Mouse (Mus musculus): ENCODE measurements at regions not wholly inside any gene's neighbourhood (a gene's known extent, or its start where the extent isn't known, plus 50 kb on each side); places are given as distances from the start of the nearest gene placed in this dataset.

DNA sequence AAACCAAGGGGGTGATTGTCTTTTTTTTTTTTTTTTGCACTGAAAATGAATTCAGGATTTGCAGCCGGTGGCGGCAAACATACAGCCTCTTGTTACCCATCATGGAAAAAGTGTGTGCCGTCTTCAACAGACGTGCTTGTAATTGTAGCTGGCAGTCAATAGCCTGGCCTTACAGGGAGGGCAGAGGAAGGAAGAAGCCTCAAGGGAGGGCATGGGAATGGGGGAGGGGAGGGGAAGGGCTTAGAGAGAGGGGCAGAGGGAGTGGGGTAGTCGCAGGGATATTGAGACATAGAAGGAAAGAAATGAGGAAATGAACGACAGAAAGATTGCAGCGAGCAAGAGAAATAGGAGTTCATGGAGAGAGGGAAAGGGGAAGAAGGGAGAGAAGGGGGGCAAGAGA lies 137.4 kb upstream of the Zc3h12a start:
- DNase-seq, result no peak

DNA sequence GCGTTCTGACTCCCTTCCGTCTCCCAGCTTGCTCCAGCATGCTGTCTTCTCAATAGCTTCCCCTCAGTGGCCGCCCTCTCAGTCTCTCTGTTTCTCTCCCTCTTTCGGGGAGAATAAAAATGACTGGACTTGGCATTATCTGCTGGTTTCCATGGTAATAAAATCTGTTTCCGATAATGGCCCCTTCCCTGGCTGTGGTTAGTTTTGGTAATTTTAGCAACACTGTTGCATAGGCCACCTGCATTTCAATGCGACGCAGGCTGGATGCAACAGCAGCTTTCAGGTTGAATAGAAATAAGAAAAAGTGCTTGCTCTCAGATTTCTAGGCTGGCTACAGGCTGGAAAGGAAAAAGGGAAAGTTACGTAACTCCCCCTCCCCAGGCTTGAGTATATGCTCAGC lies 133.9 kb upstream of the Zc3h12a start:
- no peak for DNase-seq

DNA sequence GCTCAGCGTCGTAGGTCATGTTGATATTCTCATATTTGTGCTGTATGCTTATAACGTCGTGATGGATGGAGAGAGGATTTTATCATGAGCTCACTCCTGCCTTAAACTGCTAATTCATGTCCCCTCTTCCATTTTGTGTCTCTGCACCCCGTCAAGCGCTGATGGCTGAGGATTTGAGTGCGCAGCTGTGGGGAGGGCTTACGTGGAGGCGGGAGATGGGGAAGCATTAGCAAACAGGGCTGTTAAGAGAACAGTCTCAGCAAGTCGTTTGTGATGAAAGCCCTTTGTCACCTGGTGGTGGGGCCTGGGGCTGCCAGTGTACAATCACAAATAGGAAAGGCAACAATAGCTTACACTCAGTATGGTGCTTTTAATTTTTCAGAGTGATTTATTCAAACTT lies 131.7 kb upstream of the Zc3h12a start:
- DNase-seq, result no peak

DNA sequence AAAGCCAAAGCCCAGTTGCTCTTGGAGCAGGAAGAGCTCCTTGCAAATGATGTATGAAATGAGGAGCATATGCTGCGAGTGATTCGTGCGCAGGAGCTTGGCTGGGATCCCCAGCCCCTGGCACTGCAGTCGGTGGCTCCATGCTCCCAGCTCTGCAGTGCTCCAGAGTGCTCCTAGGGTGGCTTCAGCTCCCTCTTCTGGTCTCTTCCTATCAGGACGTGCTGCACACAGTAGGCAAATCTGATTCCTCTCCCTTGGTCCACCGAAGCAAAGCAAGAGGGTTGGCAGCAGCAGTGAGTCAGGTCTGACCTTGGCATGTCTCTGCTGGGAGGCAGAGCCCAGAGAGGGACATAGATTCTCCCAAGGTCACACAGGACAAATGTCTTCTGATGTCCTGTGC lies 130.3 kb upstream of the Zc3h12a start:
- DNase-seq, result peak; percentile 32

DNA sequence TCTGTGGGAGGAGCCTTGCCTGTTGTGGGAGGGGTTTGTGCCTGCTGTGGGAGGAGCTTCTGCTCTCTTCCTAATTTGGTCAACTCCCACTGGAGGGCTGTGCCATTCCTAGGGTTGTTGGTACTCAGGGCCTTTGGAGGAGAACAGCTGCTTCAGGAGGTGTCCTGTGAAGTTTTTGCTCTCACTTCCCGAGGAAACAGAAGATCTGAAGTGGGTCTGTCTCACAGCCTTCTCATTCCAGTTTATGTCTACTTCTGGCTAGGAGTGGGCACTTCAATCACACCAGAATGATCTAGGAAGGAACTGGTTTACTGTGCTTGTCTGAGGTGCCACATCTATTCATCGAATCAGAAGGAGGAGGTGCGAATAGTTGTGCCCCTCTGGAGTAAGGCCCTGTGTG lies 125.5 kb upstream of the Zc3h12a start:
- no peak for DNase-seq

DNA sequence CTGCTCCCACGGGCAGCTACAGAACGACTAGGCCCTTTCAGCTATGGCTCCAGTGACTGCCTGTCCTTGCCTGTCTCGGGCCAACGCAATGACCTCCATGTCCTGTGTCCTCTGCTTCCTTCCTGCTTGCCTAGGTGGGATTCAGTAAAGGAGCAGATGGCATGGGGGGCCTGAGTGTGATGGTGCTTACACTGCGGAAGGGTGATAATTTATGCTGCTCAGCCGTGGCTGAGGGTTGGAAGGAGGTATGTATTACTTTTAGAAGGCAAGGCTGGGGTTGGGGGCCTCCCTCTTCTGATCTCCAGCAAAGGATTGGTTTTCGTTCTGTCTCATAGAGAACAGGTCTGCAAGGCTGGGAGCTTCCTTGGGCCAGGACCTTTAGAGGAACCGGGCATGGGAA lies 124.6 kb upstream of the Zc3h12a start:
- DNase-seq, result no peak

DNA sequence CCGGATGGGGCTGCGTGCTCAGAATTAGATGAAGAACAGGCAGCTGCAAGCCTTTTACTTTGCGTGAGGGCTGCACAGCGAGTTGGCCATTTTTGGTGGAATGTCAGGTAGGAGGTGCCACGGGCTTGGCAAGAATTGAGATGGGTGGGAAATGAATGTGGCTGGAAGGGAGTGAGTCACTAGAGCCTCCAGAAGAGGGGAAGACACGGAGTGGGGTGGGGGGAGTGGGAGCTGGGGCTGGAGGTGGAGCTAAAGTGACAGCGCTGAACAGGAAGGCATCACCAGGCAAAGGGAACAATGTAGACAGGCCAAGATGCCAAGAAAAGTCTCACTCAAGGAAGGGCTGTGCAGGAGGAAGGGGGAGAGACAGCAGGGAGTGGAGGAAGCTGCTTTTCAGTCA lies 121.4 kb upstream of the Zc3h12a start:
- no peak for DNase-seq

DNA sequence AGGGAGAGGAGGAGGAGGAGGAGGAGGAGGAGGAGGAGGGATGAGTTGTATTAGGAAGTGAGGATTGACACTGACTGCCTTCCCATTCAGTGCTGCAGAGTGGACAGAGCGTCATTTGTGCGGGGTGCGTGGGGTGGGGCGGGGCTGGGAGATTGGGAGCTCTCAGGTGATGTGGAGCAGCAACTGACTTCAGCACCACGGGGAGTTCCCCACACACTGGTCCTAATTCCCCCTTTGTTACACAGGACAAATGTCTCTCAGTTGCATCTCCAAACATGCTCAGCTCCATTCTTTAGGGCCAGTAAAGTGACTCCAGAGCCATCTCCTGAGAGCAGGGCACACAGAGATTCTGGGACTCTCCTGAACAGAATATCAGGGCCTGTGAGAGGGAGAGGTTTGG lies 118.5 kb upstream of the Zc3h12a start:
- DNase-seq, result no peak

DNA sequence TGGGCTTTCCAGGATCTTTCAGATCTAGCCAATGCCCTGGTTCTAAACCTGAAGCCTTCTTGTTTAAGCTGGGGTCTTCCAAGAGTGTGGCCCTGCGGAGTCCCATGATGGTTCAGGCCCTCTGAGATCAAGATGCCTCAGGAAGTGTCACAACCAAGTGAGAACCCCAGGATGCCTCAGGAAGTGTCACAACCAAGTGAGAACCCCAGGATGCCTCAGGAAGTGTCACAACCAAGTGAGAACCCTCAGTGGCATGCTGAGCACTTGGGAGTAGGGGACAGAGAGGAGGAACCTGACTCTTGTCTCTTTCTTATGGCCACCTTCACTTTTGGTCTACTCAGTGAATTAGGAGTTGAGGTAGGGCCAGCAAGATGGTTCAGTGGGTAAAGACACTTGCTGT lies 114.9 kb upstream of the Zc3h12a start:
- DNase-seq, result no peak

DNA sequence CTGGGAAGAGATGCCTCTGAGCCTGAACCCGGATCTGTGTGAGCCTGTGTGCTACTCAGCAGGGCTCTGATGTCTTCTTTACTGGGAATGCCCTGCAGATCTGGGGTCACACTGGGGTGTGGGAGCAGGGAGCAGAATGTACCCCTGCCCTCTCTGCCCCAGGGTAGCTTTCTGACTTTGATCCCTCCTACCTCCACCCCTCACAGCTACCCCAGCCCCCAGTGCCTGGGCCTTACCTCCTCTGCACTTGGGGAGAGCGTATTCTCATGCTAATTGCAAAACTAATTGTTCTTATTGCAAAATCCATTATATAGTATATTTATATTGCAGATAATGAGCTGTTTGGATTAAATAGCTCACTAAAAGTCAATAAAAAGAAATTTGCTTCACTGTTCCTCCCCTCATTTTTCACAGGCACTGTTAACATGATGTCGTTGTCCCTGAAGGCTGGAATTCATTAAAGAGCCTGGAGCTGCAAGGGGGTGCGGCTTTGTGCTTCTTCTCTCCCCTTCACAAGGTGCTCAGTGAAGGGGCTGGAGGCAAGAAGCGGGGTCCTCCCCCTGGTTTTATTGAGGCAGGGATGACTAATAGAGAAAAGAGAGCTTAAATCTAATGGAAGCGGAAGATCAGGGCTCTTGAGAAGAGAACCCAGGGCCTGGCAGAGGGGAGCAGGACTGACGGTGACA lies 114.1 kb upstream of the Zc3h12a start:
- no peak for DNase-seq

DNA sequence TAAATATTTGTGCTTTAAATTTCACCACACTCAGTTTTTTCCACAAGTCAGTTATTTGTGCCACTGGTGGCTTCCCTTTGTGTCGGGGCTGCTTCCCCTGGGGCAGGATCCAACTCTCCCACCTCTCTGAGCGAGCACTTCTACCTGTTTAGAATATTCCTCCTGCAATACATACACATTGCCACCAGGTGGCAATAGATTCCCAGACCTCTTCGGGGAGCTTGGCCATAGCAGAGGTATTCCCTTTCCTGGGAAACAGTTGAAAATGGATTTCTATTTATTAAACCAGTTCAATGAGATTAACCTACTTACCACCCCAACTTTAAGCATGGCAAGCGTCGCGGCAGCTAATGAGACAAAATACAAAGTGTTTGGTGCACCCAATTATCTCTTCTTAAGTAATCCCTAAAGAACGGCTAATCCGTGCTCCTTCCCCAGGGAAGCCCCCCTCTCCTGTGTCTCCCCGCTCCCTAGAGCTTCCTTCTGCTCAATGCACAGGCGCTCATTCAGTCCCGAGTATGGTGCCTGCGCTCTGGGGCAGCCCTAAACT lies 104.1 kb upstream of the Zc3h12a start:
- DNase-seq, result peak; percentile 20

DNA sequence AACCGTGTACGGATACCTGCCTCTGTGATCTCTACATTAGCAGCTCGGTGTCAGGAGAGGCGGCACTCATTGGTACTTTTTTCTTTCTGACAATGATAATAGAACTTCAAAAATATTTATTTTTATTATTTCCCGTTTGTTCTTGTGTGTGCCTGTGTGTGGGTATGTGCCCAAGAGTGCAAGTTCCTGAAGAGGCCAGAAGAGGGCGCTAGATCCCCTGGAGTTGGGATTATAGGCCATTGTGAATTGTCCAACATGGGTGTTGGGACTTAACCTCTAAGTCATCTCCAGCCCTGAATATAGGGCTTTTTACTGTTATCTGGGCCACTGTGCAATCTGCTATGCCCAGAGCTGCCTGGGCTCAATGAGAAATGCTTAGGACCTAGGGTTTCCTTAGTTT lies 99.6 kb upstream of the Zc3h12a start:
- no peak for DNase-seq

DNA sequence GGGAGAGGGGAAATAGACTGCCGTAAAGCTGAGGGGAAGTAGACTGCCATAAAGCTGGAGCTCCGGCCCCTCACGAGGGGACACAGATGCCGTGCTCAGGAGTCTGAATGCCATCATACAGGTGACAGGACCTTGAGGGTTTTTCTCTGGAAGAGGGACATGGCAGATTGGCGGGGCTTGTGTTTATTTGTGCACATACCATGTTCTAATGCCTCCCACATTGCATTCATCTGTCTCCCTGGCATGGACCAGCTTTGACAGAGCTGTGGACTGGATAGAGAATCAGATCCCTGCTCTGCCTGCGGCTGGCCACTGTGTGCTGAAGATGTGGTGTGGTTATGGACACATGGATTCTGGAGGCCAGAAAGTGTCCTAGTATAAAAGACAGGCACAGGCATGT lies 95.3 kb upstream of the Zc3h12a start:
- no peak for DNase-seq

DNA sequence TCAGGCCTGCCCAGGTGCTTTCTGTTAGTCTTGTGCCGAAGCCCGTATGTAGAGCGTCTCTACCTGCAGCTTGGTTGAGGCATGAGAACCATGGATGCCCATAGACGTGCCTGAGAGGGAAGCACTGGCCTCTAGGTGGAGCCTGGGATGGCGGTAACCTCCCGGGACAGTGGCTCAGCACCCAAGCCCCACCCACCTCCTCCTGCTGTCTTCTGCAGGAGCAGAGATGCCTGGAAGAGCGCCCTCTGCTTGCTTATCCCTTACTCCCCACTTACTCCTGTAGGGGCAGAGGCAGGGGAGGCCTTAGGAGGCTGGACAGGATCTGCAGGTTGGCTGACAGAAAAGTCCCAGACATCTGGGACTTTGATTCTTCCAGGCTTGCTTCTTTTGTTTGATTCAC lies 92.7 kb upstream of the Zc3h12a start:
- peak; percentile 25 for DNase-seq

DNA sequence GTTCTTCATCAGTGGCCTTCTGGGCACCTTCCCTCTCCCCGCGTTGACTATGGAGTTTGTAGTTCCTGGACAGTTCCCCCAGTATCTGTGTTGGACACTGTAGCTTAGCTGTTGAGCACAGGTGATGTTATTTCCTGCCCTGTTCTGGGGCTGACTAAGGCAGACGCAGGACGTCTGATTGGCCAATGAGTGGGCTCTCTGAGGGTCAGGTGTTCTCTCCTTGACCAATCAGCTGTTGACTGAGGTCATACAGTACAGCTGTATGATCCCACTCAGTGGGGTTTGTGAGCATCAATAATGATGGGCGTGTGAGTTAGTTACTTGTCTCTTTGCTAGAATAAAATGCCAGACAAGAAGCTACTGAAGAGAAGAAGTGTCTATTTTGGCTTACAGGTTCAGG lies 91.6 kb upstream of the Zc3h12a start:
- no peak for DNase-seq

DNA sequence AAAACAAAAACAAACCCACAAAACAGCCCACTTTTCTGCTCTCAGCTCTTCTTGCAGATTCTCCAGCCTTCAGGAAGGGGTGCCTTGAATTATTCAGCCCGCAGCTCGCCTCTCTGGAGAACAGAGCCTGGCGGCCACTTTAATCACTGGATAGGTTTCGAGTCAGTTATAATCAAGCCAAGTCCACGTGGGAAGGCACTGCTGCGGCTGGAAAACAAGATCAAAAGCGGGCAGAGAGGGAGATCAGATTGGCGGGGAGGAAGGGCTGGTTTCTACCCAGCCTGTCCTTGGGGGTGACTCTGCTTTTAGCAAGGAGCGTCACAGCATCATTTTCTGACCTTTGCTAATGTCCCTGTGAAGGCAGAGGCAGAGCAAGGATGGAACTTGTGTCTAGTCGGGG lies 86.7 kb upstream of the Zc3h12a start:
- no peak for DNase-seq

DNA sequence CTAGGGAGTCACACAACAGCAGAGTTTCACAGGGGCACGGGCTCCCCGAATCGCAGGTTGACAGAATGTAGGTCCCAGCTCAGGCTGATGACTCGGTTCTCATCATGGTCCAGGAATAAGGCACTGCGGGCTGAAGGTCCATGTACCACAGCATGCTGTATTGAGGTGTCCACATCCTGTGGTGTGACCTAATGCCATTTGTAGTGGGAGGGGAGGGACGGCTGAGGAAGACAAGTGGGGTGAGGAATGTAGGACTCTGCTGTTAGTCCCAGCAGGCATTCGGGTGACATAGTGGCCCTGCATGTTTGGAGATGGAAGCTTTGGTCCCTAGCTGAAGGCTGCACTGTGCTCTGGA lies 84.5 kb upstream of the Zc3h12a start:
- no peak for DNase-seq

DNA sequence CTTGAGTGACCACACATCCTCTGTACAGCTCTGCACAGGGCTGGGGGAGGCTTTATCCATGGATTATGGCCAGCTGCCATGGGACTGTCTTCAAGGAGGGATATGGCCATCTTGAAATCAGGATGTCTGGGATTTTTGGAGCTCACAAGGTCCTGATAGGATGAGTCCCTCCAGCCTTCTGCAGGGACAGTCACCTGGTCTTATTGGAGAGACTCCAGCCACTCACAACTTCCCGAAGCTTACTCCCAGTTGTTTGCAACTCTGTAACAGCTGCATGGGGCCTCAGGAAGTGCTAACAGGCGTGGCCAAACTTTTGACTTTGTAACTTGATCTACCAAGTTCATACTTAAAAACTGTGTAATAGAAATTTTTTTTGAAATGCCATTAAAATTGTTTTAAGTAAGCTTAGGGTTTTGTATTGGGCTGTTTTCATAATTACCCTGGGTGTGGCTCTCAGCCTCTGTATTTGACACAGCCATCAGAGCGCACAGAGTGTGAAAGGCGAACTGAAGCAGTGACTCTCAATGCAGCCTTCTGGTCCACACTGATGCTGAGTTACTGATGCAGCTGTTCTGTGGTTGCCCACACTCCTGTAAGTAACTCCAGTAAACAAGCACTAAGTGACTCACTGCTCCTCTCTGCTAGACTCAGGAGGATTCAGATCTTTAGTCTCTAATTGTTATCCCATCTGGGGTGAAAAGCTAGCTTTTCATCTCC lies 84.0 kb upstream of the Zc3h12a start:
- DNase-seq, result no peak

DNA sequence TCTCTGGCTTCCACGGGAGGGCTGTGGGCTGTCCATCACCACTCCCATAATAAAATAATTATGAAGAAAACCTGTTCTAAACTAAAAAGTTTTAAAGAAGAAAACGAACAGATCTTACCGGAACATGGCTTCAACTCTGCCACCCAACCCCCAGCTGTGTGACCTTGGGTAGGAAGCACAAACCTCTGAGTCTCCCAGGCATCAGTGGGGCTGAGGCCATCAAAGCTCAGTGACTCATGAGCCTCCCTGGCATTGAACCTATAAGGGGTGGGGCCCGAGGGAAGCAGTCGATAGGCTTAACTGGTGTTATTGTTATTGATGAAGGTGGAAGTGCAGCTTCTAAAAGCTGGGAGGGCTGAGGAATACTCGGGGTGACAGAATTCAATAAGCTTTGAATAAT lies 83.1 kb upstream of the Zc3h12a start:
- no peak for DNase-seq

DNA sequence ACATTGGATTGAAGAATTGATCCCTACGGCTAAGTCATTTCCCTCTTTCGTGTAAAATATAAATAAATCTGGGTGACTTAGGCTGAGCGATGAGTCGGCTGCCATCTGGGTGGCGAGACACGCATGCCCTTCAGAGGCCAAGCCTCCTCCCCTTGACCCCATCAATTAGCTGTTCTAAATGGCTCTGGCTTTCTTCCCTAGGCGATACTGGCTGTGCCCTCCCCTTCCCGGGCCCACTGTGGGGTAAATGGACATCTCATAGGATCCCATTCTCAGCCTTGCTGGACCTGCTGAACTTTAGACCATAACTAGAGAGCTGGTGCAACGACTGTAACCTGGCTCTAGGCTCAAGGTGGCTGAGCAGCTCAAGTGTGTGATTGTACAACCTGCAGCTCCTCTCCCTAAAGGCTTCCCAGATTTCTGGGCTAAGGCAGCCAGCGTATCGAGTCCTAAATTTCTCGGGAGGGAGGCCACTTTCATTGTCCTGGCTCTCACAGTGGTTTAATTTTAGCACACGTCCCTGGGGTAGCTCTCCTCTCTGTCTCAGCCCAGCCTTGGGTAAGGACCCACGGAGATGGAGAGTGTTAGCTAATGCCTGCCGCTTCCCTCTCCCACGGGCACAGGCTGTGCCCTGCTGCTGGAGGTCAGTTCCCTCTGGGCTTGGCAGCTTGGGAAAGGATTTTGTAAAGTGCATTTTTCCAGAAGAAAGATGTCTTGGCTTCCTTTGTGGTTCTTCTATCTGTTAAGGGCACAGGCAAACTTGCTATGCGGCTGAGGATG lies 80.7 kb upstream of the Zc3h12a start:
- DNase-seq, result no peak

DNA sequence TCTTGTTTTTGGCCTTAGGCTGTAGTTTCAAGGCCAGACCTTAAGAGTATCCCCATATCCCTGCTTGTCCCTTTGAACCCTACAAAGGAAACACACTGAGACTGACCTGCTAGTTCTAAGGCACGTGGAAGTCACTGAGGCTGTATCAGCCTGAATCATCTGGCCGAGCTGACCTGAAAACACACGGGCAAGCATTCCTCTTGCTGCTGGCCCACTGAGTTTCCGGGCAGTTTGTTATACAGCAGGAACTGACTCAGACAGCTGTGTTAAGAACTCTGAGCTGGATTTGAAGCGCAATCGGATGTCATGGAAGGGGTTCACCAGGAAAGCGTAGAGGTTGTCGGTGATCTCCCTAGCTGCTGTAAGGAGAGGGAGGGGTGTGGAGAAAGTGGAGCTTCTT lies 75.9 kb upstream of the Zc3h12a start:
- DNase-seq, result no peak

DNA sequence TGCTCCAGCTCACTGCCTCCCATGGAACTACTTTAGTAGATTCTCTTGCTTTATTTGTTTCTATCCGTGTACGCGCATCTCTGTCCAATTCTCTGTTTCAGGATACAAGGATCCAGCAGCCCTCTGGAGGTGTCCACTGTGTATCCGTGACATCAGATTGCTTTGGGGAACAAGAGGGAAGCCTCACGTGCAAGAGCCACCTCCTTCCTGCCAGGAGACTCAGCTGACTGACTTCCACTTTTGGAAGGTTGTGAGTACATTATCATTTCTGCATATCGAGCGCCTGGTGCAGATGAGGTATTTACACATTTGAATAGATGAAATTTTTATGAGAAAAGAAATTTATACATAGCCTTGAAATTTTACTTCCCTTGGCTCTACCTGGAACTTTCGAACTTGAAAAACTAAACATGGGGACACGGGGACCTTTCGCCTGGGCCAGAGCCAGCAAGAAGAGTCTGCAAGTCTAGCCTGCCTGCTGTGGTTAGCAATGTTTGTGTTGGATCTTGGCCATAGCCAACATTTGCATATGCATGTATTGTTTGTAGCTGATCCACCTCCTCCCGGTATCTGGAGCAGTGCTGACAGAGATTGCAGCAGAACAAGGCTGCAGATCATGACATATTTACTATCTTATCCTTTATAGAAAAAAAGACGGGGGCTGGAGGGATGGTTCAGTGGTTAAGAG lies 74.1 kb upstream of the Zc3h12a start:
- no peak for DNase-seq

DNA sequence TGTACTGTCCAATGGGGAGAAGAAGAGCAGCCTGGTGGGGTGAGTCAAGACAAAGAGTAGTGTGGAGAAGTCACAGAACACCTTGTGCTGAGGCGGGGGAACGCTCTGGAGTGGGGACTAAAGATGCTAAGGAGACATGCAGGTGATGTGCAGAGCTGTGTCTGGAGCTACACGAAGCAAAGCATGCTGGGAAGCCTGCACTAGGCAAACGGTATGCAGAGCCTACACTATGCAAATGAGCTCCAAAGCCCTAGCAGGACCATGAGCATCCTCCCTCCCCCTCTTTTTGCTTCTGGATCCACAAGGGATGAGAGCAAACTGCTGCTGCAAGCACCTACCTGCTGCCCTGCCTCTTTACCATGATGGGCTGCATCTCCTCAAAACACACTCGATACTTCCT lies 73.1 kb upstream of the Zc3h12a start:
- no peak for DNase-seq

Data from right cerebral cortex, postnatal 14 days (tissue).